Mouse (Mus musculus) limb, embryonic 15.5 days (tissue): Measurements from ENCODE around the gene Fam219a. TPM values are rescaled to one million over a fixed set of nuclear protein-coding genes. Genes with fewer than 3 reads are reported as not detected.
A peak's percentile ranks its signal among the peaks of the same experiment; 100 is the strongest.

Experiments used
- ATAC-seq: fragments of 200-750 bp; cut with Nextera tagmentation; 2 replicates; pipeline ENCODE4 v1.8.0; 2017; ENCODE audit warnings: low read depth, moderate TSS enrichment; ENCODE audit not compliant: insufficient number of reproducible peaks, low FRiP score, low TSS enrichment
- H3K27ac ChIP-seq: fragments of 300-500 bp; sonication (generic); 2 replicates; pipeline ENCODE4 v1.5.1; 2015; ENCODE audit warnings: moderate library complexity, mild to moderate bottlenecking, inconsistent platforms
- H3K27me3 ChIP-seq: fragments of 300-500 bp; sonication (generic); 2 replicates; pipeline ENCODE4 v1.6.1; 2015; ENCODE audit warnings: inconsistent platforms
- H3K36me3 ChIP-seq: fragments of 300-500 bp; sonication (generic); 2 replicates; pipeline ENCODE4 v1.6.1; 2015; ENCODE audit warnings: inconsistent platforms
- H3K4me1 ChIP-seq: fragments of 300-500 bp; sonication (generic); 2 replicates; pipeline ENCODE4 v1.6.1; 2015; ENCODE audit warnings: inconsistent platforms
- H3K4me2 ChIP-seq: fragments of 300-500 bp; sonication (generic); 2 replicates; pipeline ENCODE4 v1.6.1; 2015; ENCODE audit warnings: mild to moderate bottlenecking, inconsistent platforms
- H3K4me3 ChIP-seq: fragments of 300-500 bp; sonication (generic); 2 replicates; pipeline ENCODE4 v1.5.1; 2015; ENCODE audit warnings: mild to moderate bottlenecking, inconsistent platforms
- H3K9ac ChIP-seq: fragments of 300-500 bp; sonication (generic); 2 replicates; pipeline ENCODE4 v1.6.1; 2015; ENCODE audit warnings: inconsistent platforms
- H3K9me3 ChIP-seq: fragments of 300-500 bp; sonication (generic); 2 replicates; pipeline ENCODE4 v1.6.1; 2016; ENCODE audit warnings: inconsistent platforms
- WGBS: fragments of 180-500 bp; shearing (Covaris S2); methylation state at CpG from one replicate; pipeline ENCODE4 v1.1.7; 2015; 5-methylcytosine and 5-hydroxymethylcytosine counted together
- polyA plus RNA-seq: library from polyadenylated mRNA; unstranded; fragments of >200 nt; fragmentation: Nextera tagmentation; extraction: Ambion mirVana; gene quantifications from 2 replicates; pipeline ENCODE4 v1.2.1, GENCODE M21; 2015

Fam219a gene
- polyA plus RNA-seq = 2.7 and 2.8 TPM in 2 replicates

GRCm38 (mm10) chr4:41569411-41569885 lies at the start of gene Fam219a, which contains the start of gene Dnaic1:
Fam219a (minus strand) TSS chr4:41569538.
Dnaic1 (plus strand) TSS chr4:41569775.
- under 1% methylated on average over 40 of the region's 41 CpGs for WGBS
- no peak within 1 kb of the TSS for H3K27ac ChIP-seq
- ATAC-seq = peak; percentile 97
- H3K4me1 ChIP-seq = peaks cover 20% of the 10 kb centered on the region
- no peaks in the 10 kb centered on the region for H3K9me3 ChIP-seq
- peak within 1 kb of the TSS; percentile 64 for H3K9ac ChIP-seq
- peaks cover 61% of the 10 kb centered on the region for H3K27me3 ChIP-seq
- peak within 1 kb of the TSS; percentile 79 for H3K4me3 ChIP-seq
- no peaks in the 10 kb centered on the region for H3K36me3 ChIP-seq
- H3K4me2 ChIP-seq = peak within 1 kb of the TSS; percentile 93

GRCm38 (mm10) chr4:41615661-41616599 lies 46.6 kb upstream of the Fam219a start:
- 58% methylated on average over 9 of the region's 9 CpGs for WGBS
- Histone ChIP-seq H3K9me3 (no peaks in the 10 kb centered on the region), H3K27me3 (peaks cover 59% of the 10 kb centered on the region), H3K9ac (no peak overlapping the region), H3K4me1 (peaks cover 17% of the 10 kb centered on the region), H3K36me3 (no peaks in the 10 kb centered on the region), H3K27ac (no peak overlapping the region), H3K4me3 (no peak overlapping the region), H3K4me2 (no peak overlapping the region)
- ATAC-seq = peak; percentile 73

- peaks cover 15% of the 10 kb centered on the region for H3K4me1 ChIP-seq
- no peak for ATAC-seq
- H3K4me2 ChIP-seq = no peak overlapping the region
- H3K36me3 ChIP-seq = no peaks in the 10 kb centered on the region
- H3K9me3 ChIP-seq = no peaks in the 10 kb centered on the region
- WGBS = 10% methylated on average over 7 of the region's 7 CpGs
- H3K4me3 ChIP-seq = no peak overlapping the region
- no peak overlapping the region for H3K27ac ChIP-seq
- H3K9ac ChIP-seq = no peak overlapping the region
- peaks cover 56% of the 10 kb centered on the region for H3K27me3 ChIP-seq
Measured at GRCm38 (mm10) chr4:41614156-41614555, 44.8 kb upstream of the Fam219a start.

- Histone ChIP-seq H3K9ac (no peak overlapping the region), H3K36me3 (no peaks in the 10 kb centered on the region), H3K27me3 (peaks cover 48% of the 10 kb centered on the region), H3K4me3 (no peak overlapping the region), H3K9me3 (no peaks in the 10 kb centered on the region), H3K4me1 (peaks cover 12% of the 10 kb centered on the region), H3K4me2 (no peak overlapping the region), H3K27ac (no peak overlapping the region)
- ATAC-seq = no peak
- 54% methylated on average over 8 of the region's 8 CpGs for WGBS
Measured at GRCm38 (mm10) chr4:41612166-41612565, 42.8 kb upstream of the Fam219a start.

- Histone ChIP-seq H3K27me3 (peaks cover 42% of the 10 kb centered on the region), H3K9me3 (no peaks in the 10 kb centered on the region), H3K36me3 (no peaks in the 10 kb centered on the region), H3K27ac (no peak overlapping the region), H3K4me2 (no peak overlapping the region), H3K4me1 (peaks cover 2% of the 10 kb centered on the region), H3K4me3 (no peak overlapping the region), H3K9ac (no peak overlapping the region)
- no peak for ATAC-seq
- 35% methylated on average over 6 of the region's 6 CpGs for WGBS
Measured at GRCm38 (mm10) chr4:41610594-41610980, 41.2 kb upstream of the Fam219a start.

DNA sequence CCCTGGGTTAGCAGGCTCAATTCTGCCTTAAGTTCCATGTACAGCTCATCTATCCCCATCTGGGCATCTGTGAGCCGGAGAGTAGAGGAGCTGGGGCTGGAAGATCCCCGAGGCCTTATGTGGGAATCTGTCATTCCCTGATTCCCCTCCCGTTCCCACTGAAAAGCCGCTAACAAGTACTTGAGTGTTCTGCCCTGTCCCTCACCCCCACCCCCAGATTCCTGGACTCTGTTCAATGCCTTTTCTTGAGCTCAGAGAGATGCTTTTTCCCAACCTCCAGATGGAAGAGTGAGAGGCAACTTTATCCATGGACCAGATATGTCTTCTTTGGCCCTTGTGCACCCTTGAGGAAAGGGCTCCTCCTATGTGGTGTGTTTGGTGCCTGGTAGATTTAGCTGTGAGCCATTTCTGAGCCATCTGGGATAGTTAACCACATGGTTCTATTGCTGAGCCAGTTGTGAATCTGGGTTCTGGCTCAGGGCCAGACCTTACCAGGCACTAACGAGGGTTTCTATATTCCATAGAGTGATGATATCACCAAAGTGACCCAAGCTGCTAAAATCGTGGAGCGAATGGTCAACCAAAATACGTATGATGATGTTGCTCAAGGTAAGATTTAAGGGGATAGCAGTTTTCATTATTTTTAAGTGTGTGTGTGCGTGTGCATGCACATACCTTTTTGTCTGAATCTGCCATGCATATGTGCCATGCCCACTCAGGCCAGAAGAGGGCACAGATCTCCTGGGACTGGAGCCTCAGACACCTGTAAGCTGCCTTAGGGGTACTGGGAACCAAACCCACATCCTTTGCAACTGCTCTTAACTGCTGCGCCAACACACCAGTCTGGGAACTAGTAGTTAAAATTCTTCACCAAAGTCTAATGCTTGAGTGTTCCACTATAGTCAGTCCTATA lies 40.6 kb upstream of the Fam219a start:
- no peaks in the 10 kb centered on the region for H3K9me3 ChIP-seq
- H3K36me3 ChIP-seq = no peaks in the 10 kb centered on the region
- no peak overlapping the region for H3K4me3 ChIP-seq
- peaks cover 35% of the 10 kb centered on the region for H3K27me3 ChIP-seq
- H3K4me2 ChIP-seq = no peak overlapping the region
- no peak overlapping the region for H3K9ac ChIP-seq
- 68% methylated on average over 10 of the region's 10 CpGs for WGBS
- H3K27ac ChIP-seq = no peak overlapping the region
- ATAC-seq = no peak
- H3K4me1 ChIP-seq = no peaks in the 10 kb centered on the region

GRCm38 (mm10) chr4:41606784-41607183 lies 37.4 kb upstream of the Fam219a start:
- Histone ChIP-seq H3K4me3 (no peak overlapping the region), H3K9me3 (no peaks in the 10 kb centered on the region), H3K4me1 (no peaks in the 10 kb centered on the region), H3K27ac (no peak overlapping the region), H3K27me3 (peaks cover 43% of the 10 kb centered on the region), H3K36me3 (no peaks in the 10 kb centered on the region), H3K9ac (no peak overlapping the region), H3K4me2 (no peak overlapping the region)
- WGBS = 34% methylated on average over 4 of the region's 4 CpGs
- no peak for ATAC-seq

DNA sequence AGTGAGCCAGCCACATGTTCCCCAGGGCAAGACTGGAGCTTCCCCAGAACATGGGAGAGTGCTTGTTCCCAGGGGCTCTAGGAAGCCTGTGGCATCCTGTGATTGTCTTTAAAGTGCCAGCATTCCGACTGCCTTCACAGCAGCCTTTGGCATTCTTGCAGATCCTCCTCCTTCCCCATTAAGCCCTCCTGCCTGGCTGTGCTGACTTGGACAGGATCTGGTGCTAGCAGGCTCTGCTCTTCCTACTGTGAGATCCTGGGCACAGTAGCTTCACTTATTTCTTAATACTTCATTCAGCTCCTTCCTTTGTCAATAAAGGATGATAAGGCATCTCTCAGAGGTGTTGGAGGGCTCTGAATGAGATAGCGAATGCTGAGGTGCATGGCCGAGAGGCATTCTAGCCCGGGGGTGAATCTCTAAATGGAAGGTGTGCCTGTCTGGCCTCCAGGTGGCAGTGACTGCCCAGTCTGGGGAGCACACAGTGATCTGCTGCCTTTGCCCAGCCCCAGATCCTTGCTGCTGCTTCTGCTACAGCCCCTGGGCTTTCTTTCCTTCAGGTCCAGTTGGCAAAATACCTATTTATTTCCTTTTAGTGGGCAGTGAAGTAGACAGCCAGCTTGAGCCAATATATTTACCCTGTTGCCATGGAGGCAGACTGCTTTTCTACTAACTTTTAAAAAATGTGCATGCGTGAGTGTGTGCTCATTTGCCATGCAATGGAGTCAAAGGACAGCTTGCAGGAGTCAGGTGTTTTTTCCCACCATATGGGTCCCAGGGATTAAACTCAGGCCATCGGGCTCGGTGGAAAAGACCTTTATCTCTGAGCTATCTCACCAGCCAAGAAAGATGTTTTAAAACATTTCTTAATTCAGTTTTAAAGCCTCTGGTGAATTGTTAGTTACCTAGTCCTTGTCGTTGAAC lies 35.4 kb upstream of the Fam219a start:
- WGBS = 47% methylated on average over 8 of the region's 8 CpGs
- H3K27me3 ChIP-seq = peaks cover 37% of the 10 kb centered on the region
- H3K4me3 ChIP-seq = no peak overlapping the region
- no peak overlapping the region for H3K4me2 ChIP-seq
- H3K9ac ChIP-seq = no peak overlapping the region
- H3K4me1 ChIP-seq = no peaks in the 10 kb centered on the region
- ATAC-seq = no peak
- no peaks in the 10 kb centered on the region for H3K9me3 ChIP-seq
- no peaks in the 10 kb centered on the region for H3K36me3 ChIP-seq
- no peak overlapping the region for H3K27ac ChIP-seq

- Histone ChIP-seq H3K9ac (no peak overlapping the region), H3K4me1 (no peaks in the 10 kb centered on the region), H3K9me3 (no peaks in the 10 kb centered on the region), H3K4me2 (no peak overlapping the region), H3K27me3 (peaks cover 30% of the 10 kb centered on the region), H3K36me3 (no peaks in the 10 kb centered on the region), H3K4me3 (no peak overlapping the region), H3K27ac (no peak overlapping the region)
- 74% methylated on average over 4 of the region's 4 CpGs for WGBS
- no peak for ATAC-seq
Measured at GRCm38 (mm10) chr4:41602818-41603217, 33.5 kb upstream of the Fam219a start.

- Histone ChIP-seq H3K27ac (no peak overlapping the region), H3K4me3 (no peak overlapping the region), H3K36me3 (no peaks in the 10 kb centered on the region), H3K4me1 (no peaks in the 10 kb centered on the region), H3K4me2 (no peak overlapping the region), H3K27me3 (peaks cover 9% of the 10 kb centered on the region), H3K9ac (no peak overlapping the region), H3K9me3 (no peaks in the 10 kb centered on the region)
- 87% methylated on average over 7 of the region's 7 CpGs for WGBS
- no peak for ATAC-seq
Measured at GRCm38 (mm10) chr4:41583353-41583752, 14.0 kb upstream of the Fam219a start.

GRCm38 (mm10) chr4:41575914-41576313 lies 6.6 kb upstream of the Fam219a start:
- H3K9me3 ChIP-seq = no peaks in the 10 kb centered on the region
- H3K4me3 ChIP-seq = no peak overlapping the region
- no peak overlapping the region for H3K4me2 ChIP-seq
- H3K27ac ChIP-seq = no peak overlapping the region
- no peaks in the 10 kb centered on the region for H3K4me1 ChIP-seq
- H3K9ac ChIP-seq = no peak overlapping the region
- WGBS = 28% methylated on average over 6 of the region's 6 CpGs
- no peak for ATAC-seq
- H3K36me3 ChIP-seq = no peaks in the 10 kb centered on the region
- H3K27me3 ChIP-seq = peaks cover 21% of the 10 kb centered on the region
